Mouse (Mus musculus) cerebellum, adult 2 months (tissue): ENCODE data around the gene Fam32a.

Source experiments
- CTCF ChIP-seq: fragments of 200-500 bp; IDR thresholded peaks from 2 replicates; pipeline ENCODE4 v1.5.1; 2011; ENCODE audit warnings: low read depth, mild to moderate bottlenecking, control low read depth, low read length, moderate library complexity, borderline replicate concordance; ENCODE audit not compliant: insufficient read depth
- POLR2A ChIP-seq: fragments of 200-500 bp; IDR thresholded peaks from 2 replicates; pipeline ENCODE4 v1.6.1; 2011; ENCODE audit warnings: low read length, control low read depth, borderline replicate concordance; ENCODE audit not compliant: insufficient read depth

- TF ChIP-seq POLR2A (no peak), CTCF (no peak)
Observed at GRCm38 (mm10) chr8:72197997-72198396, 21.5 kb upstream of the Fam32a start.
